Mouse (Mus musculus): ENCODE data around the gene Mpst.

The Mpst gene

GRCm38 (mm10) chr15:78422046-78422956, 16.1 kb downstream of the Mpst start:
- no peak for TF ChIP-seq GATA4 (IDR thresholded peaks at IDR 0.05; ENCODE audit: insufficient replicate concordance, low read length)

DNA sequence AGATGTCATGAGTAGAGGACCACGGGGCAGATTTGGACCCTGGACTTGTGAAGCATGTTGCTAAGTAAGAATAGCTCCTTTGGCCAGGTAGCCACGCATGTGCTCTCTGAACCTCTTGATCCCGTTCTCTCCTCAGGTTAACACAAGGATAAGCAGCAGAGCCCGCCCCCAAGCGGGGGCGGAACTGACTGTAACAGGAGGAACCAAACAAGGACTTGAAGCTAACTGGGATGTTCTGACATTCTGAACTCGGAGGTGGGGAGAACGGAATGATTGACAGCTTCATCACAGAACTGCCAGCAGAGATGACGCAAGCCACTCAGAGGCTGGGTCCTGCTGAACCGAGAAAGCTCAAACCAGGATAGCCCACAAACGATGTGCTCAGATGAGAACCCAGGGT, 18.3 kb downstream of the Mpst start:
- TF ChIP-seq GATA4 (IDR thresholded peaks at IDR 0.05; ENCODE audit: insufficient replicate concordance, low read length) = no peak

GRCm38 (mm10) chr15:78425230-78425629, 19.0 kb downstream of the Mpst start:
- TF ChIP-seq GATA4 (IDR thresholded peaks at IDR 0.05; ENCODE audit: insufficient replicate concordance, low read length) = no peak

- no peak for TF ChIP-seq GATA4 (IDR thresholded peaks at IDR 0.05; ENCODE audit: insufficient replicate concordance, low read length)
Observed at GRCm38 (mm10) chr15:78428391-78429138, 22.3 kb downstream of the Mpst start, which contains the start of gene Kctd17. Gene Kctd17, plus strand, starts transcription at chr15:78428564.

GRCm38 (mm10) chr15:78429139-78429459, 22.9 kb downstream of the Mpst start:
- no peak for TF ChIP-seq GATA4 (IDR thresholded peaks at IDR 0.05; ENCODE audit: insufficient replicate concordance, low read length)

DNA sequence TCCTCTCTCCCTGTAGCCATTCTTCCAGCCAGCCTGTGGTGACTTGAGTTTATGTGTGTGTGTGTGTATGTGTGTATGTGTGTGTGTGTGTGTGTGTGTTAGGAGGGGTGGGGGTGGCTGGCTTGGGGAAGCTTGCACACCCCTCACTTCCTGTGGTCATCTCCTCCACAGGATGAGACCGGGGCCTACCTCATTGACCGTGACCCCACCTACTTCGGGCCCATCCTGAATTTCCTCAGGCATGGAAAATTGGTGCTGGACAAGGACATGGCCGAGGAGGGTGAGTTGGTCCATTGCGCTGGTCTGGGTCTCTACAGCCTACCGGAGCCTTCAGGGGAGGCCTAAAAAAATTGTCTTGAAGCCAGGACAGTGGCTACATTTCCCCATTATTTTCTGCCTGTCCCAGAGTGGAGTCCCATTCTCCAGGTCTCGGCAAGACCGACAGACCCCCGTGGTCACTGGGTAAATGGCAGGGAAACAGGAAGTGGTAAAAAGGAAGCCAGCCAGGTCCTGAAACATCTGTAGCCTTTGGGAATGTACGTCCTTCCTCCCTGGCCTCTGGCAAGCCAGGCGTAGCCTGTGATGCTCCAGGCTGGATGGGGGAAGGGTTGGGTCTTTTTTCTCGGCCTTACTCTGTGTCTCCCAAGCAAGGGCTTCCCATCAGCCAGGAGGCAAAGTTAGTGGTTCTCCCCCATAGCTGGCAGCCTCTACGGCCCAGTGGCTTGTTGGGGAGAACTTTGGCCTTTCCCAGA, 23.8 kb downstream of the Mpst start:
- TF ChIP-seq GATA4 (IDR thresholded peaks at IDR 0.05; ENCODE audit: insufficient replicate concordance, low read length) = no peak

DNA sequence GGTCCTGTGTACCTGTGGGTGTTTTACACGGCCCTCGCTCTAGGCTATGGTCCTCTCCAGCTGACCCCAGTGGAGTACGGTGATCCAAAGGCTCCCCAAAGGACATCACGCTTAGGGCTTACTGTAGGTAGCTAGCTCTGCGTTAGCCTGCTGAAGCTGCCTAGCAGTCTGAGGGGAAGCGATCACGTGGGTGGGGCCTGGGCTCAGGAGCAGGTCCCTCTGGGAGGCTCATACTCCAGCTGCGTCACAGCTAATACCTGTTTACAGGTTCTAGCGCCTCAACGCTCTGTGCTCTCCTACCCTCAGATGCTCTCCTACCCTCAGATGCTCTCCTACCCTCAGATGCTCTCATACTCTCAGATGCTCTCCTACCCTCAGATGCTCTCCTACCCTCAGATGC, 24.7 kb downstream of the Mpst start:
- no peak for TF ChIP-seq GATA4 (IDR thresholded peaks at IDR 0.05; ENCODE audit: insufficient replicate concordance, low read length)

DNA sequence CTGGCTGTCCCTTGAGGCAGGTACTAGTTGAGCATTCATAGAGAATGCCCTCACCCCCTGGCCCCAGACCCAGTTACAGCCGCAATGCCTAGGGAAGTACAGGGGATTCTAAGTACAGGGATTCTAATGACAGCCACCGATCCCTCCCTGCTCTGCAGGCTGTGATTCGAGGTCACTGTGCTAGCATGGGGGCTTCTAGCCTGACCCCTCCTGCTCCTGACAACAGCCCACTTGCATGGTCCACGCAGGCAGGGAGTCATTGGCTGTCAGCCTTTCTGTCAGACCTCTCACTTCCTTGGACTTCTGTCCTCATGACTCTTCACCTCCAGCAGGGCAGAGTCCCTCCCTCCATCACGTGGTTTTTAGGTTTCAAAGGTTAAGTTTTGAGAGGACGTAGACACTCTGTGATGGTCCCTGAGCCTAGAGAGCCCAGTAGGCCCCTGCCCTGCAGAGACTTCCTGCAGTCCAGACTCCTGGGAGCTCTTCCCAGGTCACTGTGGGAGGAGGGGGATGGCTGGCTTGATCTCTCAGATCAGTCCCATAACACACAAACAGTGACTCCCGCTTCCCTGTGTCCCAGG, 25.4 kb downstream of the Mpst start:
- TF ChIP-seq GATA4 (IDR thresholded peaks at IDR 0.05; ENCODE audit: insufficient replicate concordance, low read length) = no peak

DNA sequence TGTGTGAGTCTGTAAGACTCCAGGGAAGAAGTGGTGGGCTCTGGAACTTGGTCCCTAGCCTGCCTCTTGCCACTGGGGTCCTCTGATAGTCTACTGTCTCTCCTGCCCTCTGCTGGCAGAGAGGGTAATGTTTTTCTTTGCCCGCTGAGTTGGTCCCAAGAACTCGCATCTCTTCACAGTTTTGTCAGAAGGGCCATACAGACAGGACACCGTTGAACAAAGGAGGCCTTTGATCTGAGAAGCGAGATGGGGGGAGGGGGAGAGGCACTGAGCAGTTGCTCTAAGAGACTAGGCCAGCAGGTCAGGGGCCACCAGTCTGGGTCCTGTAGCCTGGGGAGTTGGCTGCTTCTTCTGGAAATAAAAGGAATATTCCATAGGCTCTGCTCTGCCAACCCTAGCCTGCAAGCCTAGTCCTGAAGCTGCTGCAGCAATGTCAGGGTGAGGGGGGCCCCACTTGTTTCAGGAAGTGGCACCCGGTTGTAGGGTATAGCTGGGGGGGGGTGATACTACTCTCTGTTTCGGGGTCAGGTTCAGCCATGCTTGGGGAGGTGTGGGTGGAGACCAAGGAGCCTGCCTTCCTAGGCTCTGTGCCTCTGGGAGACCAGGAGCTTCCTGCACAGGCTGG, 28.8 kb downstream of the Mpst start:
- no peak for TF ChIP-seq GATA4 (IDR thresholded peaks at IDR 0.05; ENCODE audit: insufficient replicate concordance, low read length)

GRCm38 (mm10) chr15:78435681-78436080, 29.5 kb downstream of the Mpst start:
- TF ChIP-seq GATA4 (IDR thresholded peaks at IDR 0.05; ENCODE audit: insufficient replicate concordance, low read length) = no peak

- TF ChIP-seq GATA4 (IDR thresholded peaks at IDR 0.05; ENCODE audit: insufficient replicate concordance, low read length) = no peak
Observed at GRCm38 (mm10) chr15:78436380-78437192, 30.4 kb downstream of the Mpst start.

- no peak for TF ChIP-seq GATA4 (IDR thresholded peaks at IDR 0.05; ENCODE audit: insufficient replicate concordance, low read length)
Observed at GRCm38 (mm10) chr15:78437237-78438017, 31.2 kb downstream of the Mpst start.

DNA sequence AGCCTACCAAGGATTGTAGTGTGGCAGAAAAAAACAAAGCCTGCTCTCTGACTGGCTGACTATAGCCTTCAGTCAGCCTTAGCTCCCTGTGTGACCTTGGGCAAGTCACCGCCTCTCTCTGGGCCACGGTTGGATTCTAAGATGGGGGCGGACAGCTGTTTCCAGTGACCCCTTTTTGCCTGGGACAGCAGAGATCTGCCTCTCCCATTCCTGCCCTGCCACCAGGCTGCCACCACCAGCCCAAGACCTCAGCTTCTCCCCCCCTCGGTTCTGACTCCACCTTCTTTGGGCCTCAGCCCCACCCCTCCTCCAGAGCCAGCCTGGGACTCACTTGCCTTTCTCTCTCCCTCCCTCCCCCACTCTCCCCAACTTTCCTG, 31.8 kb downstream of the Mpst start:
- no peak for TF ChIP-seq GATA4 (IDR thresholded peaks at IDR 0.05; ENCODE audit: insufficient replicate concordance, low read length)
